Mouse (Mus musculus) small intestine, adult 2 months (tissue): Measurements from ENCODE around the gene Olfr598. TPM values are rescaled to one million over a fixed set of nuclear protein-coding genes. Genes with fewer than 3 reads are reported as not detected.
"Not testable (repeated sequence)": the region's sequence is repeated elsewhere in the genome, so short reads cannot be mapped to it uniquely, and the experiment has no call there.

Experiments used
- H3K27ac ChIP-seq: fragments of 200-500 bp; 2 replicates; pipeline ENCODE4 v1.5.1; 2012; ENCODE audit warnings: low read depth, low read length, control low read depth, inconsistent platforms; ENCODE audit not compliant: insufficient read depth
- H3K27me3 ChIP-seq: fragments of 200-500 bp; 2 replicates; pipeline ENCODE4 v1.6.1; 2012; ENCODE audit warnings: mild to moderate bottlenecking, moderate library complexity, low read length, inconsistent platforms; ENCODE audit not compliant: control insufficient read depth, insufficient read depth
- H3K36me3 ChIP-seq: fragments of 200-500 bp; 2 replicates; pipeline ENCODE4 v1.6.1; 2012; ENCODE audit warnings: mild to moderate bottlenecking, low read length, control low read depth, inconsistent platforms; ENCODE audit not compliant: control insufficient read depth, insufficient read depth
- H3K4me1 ChIP-seq: fragments of 200-500 bp; 2 replicates; pipeline ENCODE4 v1.6.1; 2012; ENCODE audit warnings: low read length, inconsistent platforms, mixed read lengths; ENCODE audit not compliant: control insufficient read depth, insufficient read depth, insufficient read length
- H3K4me3 ChIP-seq: fragments of 200-500 bp; 2 replicates; pipeline ENCODE4 v1.5.1; 2012; ENCODE audit warnings: low read depth, mild to moderate bottlenecking, control low read depth, inconsistent platforms, low read length, moderate library complexity
- CTCF ChIP-seq: fragments of 200-500 bp; IDR thresholded peaks from 2 replicates; pipeline ENCODE4 v1.5.1; 2012; ENCODE audit warnings: low read depth, mild to moderate bottlenecking, control low read depth, inconsistent platforms, low read length, moderate library complexity, mixed read lengths; ENCODE audit not compliant: insufficient replicate concordance, insufficient read length; ENCODE audit errors: extremely low read depth
- POLR2A ChIP-seq: fragments of 200-500 bp; IDR thresholded peaks from 2 replicates; pipeline ENCODE4 v1.6.1; 2012; ENCODE audit warnings: low read depth, mild to moderate bottlenecking, control low read depth, inconsistent platforms, low read length, moderate library complexity
- WGBS: fragments of 180-500 bp; shearing (Covaris S2); methylation state at CpG from one replicate; pipeline ENCODE4 v1.1.7; 2018; 5-methylcytosine and 5-hydroxymethylcytosine counted together
- polyA plus RNA-seq: library from polyadenylated mRNA; depleted of rRNA; stranded (reverse); fragments of >200 nt; gene quantifications from 2 replicates; pipeline ENCODE4 v1.2.3, GENCODE M21; 2012; rRNA removed

Gene Olfr598
- not detected in 2 replicates for polyA plus RNA-seq

GRCm38 (mm10) chr7:103323268-103323667, at the start of gene Olfr598:
Olfr598 (plus strand) TSS chr7:103323568.
- Histone ChIP-seq H3K4me1 (no peaks in the 10 kb centered on the region), H3K4me3 (no peak within 1 kb of the TSS), H3K27ac (no peak within 1 kb of the TSS), H3K36me3 (no peaks in the 10 kb centered on the region), H3K27me3 (no peaks in the 10 kb centered on the region)
- no peak for TF ChIP-seq POLR2A
- no peak for TF ChIP-seq CTCF

- not testable (repeated sequence) for H3K36me3 ChIP-seq, H3K27ac ChIP-seq, H3K4me1 ChIP-seq, H3K4me3 ChIP-seq, H3K27me3 ChIP-seq
- 88% methylated on average over 2 of the region's 2 CpGs for WGBS
These were observed 18.0 kb upstream of the Olfr598 start, which contains the start of gene Olfr596 for GRCm38 (mm10) chr7:103305348-103305747. Olfr596 (plus strand) TSS chr7:103305648.

GRCm38 (mm10) chr7:103316015-103316414, 7.4 kb upstream of the Olfr598 start, which contains the start of gene Olfr597:
Olfr597 (plus strand) TSS chr7:103316315.
- H3K4me1 ChIP-seq, H3K4me3 ChIP-seq, H3K27ac ChIP-seq, H3K27me3 ChIP-seq, H3K36me3 ChIP-seq: not testable (repeated sequence)
- WGBS = 78% methylated on average over 2 of the region's 2 CpGs

- 86% methylated on average over 1 of the region's 1 CpGs for WGBS
- no peak within 1 kb of the TSS for H3K4me3 ChIP-seq
- no peak within 1 kb of the TSS for H3K27ac ChIP-seq
These were observed 12.2 kb downstream of the Olfr598 start, which contains the start of gene Olfr599 for GRCm38 (mm10) chr7:103335617-103336016. Olfr599 (plus strand) TSS chr7:103335917.

GRCm38 (mm10) chr7:103349569-103349968, 26.2 kb downstream of the Olfr598 start, which contains the start of gene Olfr600:
Olfr600 (minus strand) TSS chr7:103349669.
- TF ChIP-seq CTCF (no peak), POLR2A (no peak)
- Histone ChIP-seq H3K4me3 (no peak within 1 kb of the TSS), H3K4me1 (no peaks in the 10 kb centered on the region), H3K36me3 (no peaks in the 10 kb centered on the region), H3K27me3 (no peaks in the 10 kb centered on the region), H3K27ac (no peak within 1 kb of the TSS)

More at GRCm38 (mm10) chr7:103335617-103336016, 12.2 kb downstream of the Olfr598 start, which contains the start of gene Olfr599:
- TF ChIP-seq CTCF = no peak
- TF ChIP-seq POLR2A = no peak
- Histone ChIP-seq H3K4me1 (no peaks in the 10 kb centered on the region), H3K27me3 (no peaks in the 10 kb centered on the region), H3K36me3 (no peaks in the 10 kb centered on the region)

- no peaks in the 10 kb centered on the region for H3K4me1 ChIP-seq
- no peaks in the 10 kb centered on the region for H3K27me3 ChIP-seq
- H3K27ac ChIP-seq = no peak within 1 kb of the TSS
- no peaks in the 10 kb centered on the region for H3K36me3 ChIP-seq
- 92% methylated on average over 1 of the region's 1 CpGs for WGBS
- no peak within 1 kb of the TSS for H3K4me3 ChIP-seq
- TF ChIP-seq POLR2A (no peak), CTCF (no peak)
These were observed 39.2 kb downstream of the Olfr598 start, which contains the start of gene Olfr601 for GRCm38 (mm10) chr7:103362555-103362954. Olfr601 (minus strand) TSS chr7:103362655.

Other genes starting within 250 kb of the Olfr598 start
- gene Olfr584, start 241.7 kb upstream of the Olfr598 start, polyA plus RNA-seq = not detected in 2 replicates
- gene Olfr585, start 225.8 kb upstream of the Olfr598 start, polyA plus RNA-seq = not detected in 2 replicates
- not detected in 2 replicates for gene Olfr586, start 197.9 kb upstream of the Olfr598 start, polyA plus RNA-seq
- not detected in 2 replicates for gene Olfr588-ps1, start 182.7 kb upstream of the Olfr598 start, polyA plus RNA-seq
- gene Olfr589, start 167.2 kb upstream of the Olfr598 start, polyA plus RNA-seq = not detected in 2 replicates
- not detected in 2 replicates for gene Olfr591, start 145.2 kb upstream of the Olfr598 start, polyA plus RNA-seq
- not detected in 2 replicates for gene Olfr592, start 138.8 kb upstream of the Olfr598 start, polyA plus RNA-seq
- gene Olfr593, start 111.7 kb upstream of the Olfr598 start, polyA plus RNA-seq = not detected in 2 replicates
- gene Olfr594, start 106.6 kb upstream of the Olfr598 start, polyA plus RNA-seq = not detected in 2 replicates
- gene Usp17ld, start 71.1 kb upstream of the Olfr598 start, polyA plus RNA-seq = not detected in 2 replicates
- not detected in 2 replicates for gene Olfr596, start 17.9 kb upstream of the Olfr598 start, polyA plus RNA-seq
- not detected in 2 replicates for gene Olfr597, start 7.3 kb upstream of the Olfr598 start, polyA plus RNA-seq
- gene Olfr599, start 12.3 kb downstream of the Olfr598 start, polyA plus RNA-seq = not detected in 2 replicates
- gene Olfr600, start 26.1 kb downstream of the Olfr598 start, polyA plus RNA-seq = not detected in 2 replicates
- not detected in 2 replicates for gene Olfr601, start 39.1 kb downstream of the Olfr598 start, polyA plus RNA-seq
- not detected in 2 replicates for gene Olfr603, start 62.6 kb downstream of the Olfr598 start, polyA plus RNA-seq
- not detected in 2 replicates for gene Usp17lc, start 91.5 kb downstream of the Olfr598 start, polyA plus RNA-seq
- not detected in 2 replicates for gene Olfr605, start 121.9 kb downstream of the Olfr598 start, polyA plus RNA-seq
- not detected in 2 replicates for gene Olfr606, start 125.5 kb downstream of the Olfr598 start, polyA plus RNA-seq
- gene Olfr607, start 140.6 kb downstream of the Olfr598 start, polyA plus RNA-seq = not detected in 2 replicates
- gene Olfr608, start 146.3 kb downstream of the Olfr598 start, polyA plus RNA-seq = not detected in 2 replicates
- gene Olfr609, start 174.5 kb downstream of the Olfr598 start, polyA plus RNA-seq = not detected in 2 replicates
- gene Olfr610, start 188.6 kb downstream of the Olfr598 start, polyA plus RNA-seq = not detected in 2 replicates
- not detected in 2 replicates for gene Olfr611, start 197.3 kb downstream of the Olfr598 start, polyA plus RNA-seq
- gene Olfr612, start 219.1 kb downstream of the Olfr598 start, polyA plus RNA-seq = not detected in 2 replicates
- not detected in 2 replicates for gene Olfr613, start 224.5 kb downstream of the Olfr598 start, polyA plus RNA-seq
- not detected in 2 replicates for gene Olfr615, start 232.5 kb downstream of the Olfr598 start, polyA plus RNA-seq
- not detected in 2 replicates for gene Olfr616, start 245.6 kb downstream of the Olfr598 start, polyA plus RNA-seq
- gene Olfr617, start 249.5 kb downstream of the Olfr598 start, polyA plus RNA-seq = not detected in 2 replicates